Mouse (Mus musculus) stomach, postnatal 0 days (tissue): ENCODE measurements around the gene Ptx3.

Experiments
- CTCF ChIP-seq: IDR thresholded peaks from 2 replicates; pipeline ENCODE4 v1.5.1; 2016; ENCODE audit warnings: antibody characterized with exemption, low read depth, mild to moderate bottlenecking, moderate library complexity
- EP300 ChIP-seq: optimal IDR thresholded peaks from 2 replicates; pipeline ENCODE3; 2016; ENCODE audit warnings: antibody characterized with exemption

DNA sequence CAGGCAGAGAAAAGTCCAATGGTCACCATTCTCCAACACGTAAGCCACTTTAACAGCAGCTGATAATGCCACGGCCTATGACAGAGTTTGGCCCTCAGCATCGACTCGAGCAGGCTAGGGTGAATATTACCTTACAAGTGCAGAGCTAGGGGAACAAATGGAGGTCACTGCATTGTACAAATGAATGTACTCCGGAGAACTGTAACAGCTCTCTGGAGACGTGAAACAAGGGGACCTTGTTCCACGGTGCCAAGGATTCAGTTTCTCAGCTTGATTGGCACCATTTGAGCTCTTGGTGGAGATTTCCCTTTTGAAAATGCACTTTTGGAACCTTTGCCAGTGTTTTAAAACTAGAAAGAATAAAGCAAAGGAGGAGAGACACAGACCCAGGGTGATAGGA, 32.1 kb downstream of the Ptx3 start:
- TF ChIP-seq CTCF (no peak), EP300 (no peak)
